Mouse (Mus musculus) c-Kit-positive CD71-positive TER-119-negative erythroid progenitor cells, embryonic 14.5 days (primary cell): ENCODE data around the gene Oser1.
"Not testable (repeated sequence)": the region's sequence is repeated elsewhere in the genome, so short reads cannot be mapped to it uniquely, and the experiment has no call there.

Experiments used
- DNase-seq: peaks from one replicate; pipeline ENCODE4 v3.0.0-alpha.2; 2013; ENCODE audit warnings: low read depth

Gene Oser1

DNA sequence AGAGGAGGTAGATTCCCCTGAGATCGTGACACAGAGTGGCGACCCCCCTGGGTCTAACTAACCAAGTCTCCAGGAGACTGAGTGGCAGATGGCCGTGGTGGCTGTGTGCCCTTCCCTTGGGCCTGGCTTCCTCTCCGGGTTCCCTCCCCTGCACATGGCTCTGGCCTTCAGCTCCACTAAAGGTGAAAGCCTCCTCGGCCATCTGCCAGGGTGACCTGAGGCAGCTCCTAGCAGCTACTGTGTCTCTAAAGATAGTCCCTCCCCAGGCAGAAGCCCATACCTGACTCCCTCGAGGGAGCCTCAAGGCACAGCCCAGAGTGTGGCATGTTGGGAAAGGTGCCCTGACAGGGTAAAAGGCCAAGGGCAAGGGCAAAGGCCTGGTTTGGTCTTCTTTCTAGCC lies 19.0 kb upstream of the Oser1 start:
- no peak for DNase-seq

DNA sequence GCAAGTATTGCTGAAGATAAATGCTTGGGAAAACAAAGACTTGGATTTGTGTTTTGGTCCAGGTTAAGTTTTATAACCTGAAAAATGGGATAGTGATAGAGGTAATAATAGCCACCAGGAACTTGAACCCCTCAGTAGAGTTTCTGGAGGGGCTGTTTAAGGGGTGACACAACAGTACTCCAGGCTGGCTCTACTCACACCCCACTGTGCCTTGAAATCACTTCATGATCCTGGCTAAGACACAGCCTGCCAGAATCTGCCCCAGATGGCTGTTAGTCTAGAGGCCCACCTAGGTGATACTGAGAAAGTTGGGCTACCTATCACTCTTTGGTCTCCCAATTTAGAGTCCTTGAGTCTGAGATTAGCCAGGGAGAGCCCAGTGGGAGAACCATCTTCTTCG lies 15.0 kb upstream of the Oser1 start:
- no peak for DNase-seq

DNA sequence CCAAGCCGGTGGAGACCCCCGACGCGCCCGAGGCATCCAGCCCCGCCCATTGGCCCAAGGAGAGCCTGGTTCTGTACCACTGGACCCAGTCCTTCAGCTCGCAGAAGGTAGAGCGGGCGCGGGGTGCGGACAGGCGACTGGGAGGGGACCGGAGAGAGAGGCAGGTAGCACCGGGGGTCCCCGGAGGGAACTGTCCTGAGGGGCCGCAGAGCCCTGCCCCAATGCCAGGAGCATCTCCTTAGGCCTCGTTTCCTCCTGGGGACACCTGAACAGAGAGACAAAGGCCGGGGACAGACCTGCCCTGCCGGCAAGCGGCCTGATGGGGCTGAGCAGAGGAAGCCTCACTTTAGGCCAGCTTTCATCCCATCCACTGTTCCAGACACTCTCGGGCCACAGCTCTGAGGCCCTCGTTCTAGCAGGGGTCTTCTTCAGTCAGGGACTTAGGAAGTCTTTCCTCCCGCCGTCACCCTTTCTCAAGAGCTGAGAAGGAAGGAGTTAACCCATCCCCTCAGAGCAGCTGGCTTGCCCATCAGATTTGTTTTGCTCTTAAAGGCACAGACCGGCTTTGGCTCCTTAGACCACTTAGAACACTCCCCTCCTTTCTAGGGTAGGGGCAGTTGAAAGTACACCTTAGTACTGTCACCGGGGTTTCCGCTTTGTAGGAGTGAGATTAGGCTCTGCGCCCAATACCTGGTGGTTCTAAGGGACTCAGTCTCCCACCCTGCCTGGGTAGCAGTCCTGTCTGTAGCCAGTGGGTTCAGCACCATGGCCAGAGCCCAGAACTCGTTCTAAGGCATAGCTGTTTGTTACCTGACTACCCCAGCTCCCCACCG lies 14.3 kb upstream of the Oser1 start:
- DNase-seq, result no peak

DNA sequence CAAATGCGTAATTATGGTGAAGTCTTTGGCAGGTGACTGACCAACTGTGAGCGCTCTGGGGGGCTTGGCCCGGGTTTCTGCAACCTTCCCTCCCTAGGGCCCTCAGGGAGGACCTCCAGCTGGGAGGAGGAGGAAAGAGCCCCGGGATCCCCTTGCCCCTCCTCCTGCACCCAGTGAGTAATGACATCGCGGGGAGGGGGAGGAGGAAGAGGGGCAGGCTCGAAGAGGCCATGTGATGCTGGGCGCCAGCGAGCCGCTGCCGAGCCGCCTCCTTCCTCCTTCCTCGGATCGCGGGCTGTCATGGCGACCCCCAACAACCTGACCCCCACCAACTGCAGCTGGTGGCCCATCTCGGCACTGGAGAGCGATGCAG lies 13.7 kb upstream of the Oser1 start, which contains the start of gene Gdap1l1:
Gene Gdap1l1 (plus strand): TSS at position 231 of the 373 bp plus-strand sequence.
- DNase-seq, result no peak

DNA sequence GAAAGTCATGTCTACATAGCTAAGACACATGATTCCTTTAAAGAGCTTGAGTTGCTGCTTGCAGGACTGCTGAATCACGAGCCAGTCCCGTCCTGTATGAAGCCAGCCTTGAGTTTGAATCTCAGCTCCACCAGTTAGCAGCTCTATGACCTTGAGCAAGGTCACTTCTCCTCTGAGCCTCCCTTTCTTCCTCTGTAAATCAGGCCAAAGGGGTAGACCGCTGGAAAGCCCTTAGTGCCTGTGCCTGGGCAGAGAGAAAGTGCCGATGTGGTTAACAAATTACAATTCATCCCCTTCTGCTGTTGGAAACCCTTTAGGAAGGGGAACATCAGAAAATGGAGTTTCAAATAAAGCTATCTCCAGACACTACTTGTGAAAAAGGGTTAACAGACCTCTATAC lies 13.3 kb upstream of the Oser1 start:
- DNase-seq, result no peak

- DNase-seq, result no peak
These were observed 9.5 kb upstream of the Oser1 start for GRCm38 (mm10) chr2:163433971-163434370.

DNA sequence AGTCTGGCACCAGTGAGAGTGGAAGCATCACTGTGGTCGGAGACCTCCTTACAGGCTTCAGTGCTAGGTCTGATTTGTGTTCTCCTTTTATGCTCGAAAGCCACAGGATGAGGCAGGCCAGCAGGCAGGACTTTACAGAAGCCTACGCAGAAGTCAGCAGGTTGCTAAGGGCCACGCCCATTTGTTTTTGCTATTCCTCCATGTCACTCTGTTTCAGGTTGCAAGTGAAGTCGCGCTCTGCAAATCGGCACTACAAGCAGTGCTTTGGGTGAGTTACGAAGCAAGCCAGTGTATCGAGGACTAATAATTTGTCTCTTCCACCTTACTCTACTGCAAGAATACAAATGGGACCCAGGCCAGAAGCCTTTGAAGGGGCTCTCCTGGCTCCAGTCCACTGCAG lies 6.8 kb upstream of the Oser1 start:
- DNase-seq, result no peak

- DNase-seq, result no peak
These were observed 4.0 kb upstream of the Oser1 start for GRCm38 (mm10) chr2:163428346-163429011.

GRCm38 (mm10) chr2:163422895-163423660 lies 1.4 kb downstream of the Oser1 start:
- no peak for DNase-seq

DNA sequence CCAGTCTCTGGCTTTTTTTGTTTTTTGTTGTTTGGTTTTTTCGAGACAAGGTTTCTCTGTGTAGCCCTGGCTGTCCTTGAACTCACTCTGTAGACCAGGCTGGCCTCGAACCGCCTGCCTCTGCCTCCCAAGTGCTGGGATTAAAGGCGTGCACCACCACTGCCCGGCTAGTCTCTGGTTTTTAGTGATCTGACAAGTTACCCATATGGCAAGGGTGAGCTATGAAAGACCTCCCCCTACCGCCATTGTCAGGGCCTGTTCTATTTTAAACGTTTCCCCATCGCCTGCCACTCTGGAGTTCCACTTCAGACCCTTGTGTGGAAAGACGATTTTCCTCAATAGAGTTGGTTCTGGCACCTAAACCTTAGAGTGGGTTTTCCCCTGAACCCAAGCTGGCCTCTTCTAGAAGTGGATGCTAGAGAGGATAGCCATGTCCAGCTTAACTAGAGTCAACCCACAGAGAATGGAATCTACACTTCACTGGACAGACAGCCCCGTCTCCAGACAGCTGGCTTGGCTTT lies 4.1 kb downstream of the Oser1 start:
- DNase-seq, result peak; percentile 9

DNA sequence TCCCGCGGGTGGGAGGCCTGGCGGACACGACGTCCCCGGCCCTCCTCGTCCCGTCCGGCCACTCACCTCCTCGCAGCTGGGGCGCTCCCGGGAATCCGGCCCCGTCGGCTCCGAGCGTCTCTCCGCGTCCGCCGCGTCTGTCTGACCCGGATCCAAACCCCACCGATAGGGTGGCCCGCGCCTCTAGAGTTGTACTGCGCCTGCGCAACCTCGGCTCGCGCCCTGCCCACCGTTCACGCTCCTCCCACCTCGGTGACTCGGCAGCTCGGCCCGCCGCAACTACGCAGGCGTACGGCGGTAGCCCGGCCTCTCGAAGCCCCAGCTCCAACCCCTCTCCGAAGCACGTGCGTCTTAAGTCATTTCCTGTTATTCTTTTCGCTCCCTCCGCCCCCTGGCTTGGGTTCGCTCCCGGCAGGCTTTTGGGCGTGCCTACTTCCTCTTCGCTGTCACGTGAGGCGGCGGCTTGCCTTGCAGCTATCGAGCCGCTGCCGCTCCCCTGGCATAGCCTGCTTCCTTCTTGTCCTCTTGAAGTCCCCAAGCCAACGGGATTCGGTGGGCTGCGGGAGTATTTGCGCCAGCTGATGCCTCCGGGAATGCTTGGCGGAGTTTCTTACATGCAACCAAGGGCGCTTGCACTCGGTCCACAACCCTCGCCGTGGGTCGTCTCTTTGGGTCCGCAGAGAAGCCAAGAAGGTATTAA lies 5.0 kb downstream of the Oser1 start:
- DNase-seq, result peak; percentile 98

DNA sequence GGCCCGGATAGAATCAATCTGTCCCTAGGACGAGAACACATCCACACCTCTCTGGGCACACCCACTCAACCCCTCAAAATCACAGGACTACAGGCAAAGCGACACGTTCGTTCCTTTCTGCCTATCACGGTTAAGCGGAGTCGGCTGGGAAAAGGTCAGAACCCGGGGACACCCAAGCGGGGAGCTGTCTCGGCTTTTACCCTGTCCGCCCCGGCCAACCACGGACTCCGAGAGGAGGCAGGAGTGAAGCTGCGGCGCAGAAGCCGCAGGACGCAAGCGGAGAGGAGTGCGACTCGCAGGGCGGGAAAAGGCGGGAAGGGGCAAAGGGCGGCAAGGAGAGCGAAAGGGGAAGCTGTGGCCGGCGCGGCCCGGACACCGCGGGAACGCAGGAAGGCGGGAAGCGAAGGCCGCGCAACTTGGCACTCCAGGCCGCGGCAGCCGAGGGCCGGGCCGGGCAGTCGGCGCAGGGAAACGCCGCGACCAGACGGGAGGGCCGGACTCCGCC lies 5.6 kb downstream of the Oser1 start:
- peak; percentile 23 for DNase-seq

DNA sequence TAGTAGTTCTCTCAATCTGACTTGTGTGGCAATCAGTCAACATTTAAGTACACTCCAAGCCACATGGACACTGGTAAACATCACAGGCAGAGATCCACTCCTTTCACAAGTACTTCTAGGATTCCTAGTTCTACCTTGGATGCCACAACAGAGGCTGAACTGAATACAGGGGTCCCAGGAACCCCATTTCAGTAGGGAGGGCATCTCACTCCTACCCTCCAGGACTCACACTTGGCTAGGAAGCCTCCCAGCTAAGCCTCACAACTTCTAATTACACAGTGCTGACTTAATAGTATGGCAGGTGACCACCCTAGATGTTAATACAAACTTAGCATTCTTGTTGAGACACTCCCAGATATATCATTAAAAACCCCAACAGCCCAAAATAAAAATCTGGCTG lies 6.7 kb downstream of the Oser1 start:
- no peak for DNase-seq

- no peak for DNase-seq
These were observed 7.5 kb downstream of the Oser1 start for GRCm38 (mm10) chr2:163417026-163417425.

DNA sequence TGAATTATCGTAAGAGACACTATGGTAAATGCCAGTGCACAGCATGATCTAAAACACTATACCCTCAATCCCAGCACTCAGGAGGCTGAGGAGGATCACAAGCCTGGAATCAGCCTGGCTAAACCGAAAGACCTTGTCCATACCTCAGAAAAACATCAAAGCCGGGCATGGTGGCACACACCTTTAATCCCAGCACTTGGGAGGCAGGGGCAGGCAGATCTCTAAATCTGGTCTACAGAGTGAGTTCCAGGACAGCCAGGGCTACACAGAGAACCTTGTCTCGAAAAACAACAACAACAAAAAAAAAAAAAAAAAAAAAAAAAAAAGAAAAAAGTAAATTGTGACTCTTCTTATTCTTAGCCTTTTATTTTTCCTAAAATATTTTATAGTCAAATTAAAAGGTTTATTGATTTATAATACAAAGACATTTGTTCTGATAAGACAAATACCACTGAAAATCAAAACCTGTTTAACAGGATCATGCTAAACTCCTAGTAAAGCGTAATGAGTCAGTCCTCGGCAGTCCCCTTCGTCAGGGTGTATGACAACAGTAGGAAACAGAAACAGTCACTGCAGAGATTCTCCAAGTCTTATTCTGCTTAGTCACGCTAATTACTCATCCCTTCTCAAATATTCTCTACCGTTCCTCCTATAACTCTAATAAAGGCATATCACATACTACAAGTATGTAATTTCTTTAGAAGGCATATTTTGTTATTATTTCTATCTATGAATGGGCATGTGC lies 11.5 kb downstream of the Oser1 start:
- no peak for DNase-seq

GRCm38 (mm10) chr2:163412419-163412818 lies 12.1 kb downstream of the Oser1 start:
- DNase-seq, result no peak

- DNase-seq, result no peak
These were observed 12.7 kb downstream of the Oser1 start for GRCm38 (mm10) chr2:163411840-163412239.

- not testable (repeated sequence) for DNase-seq
These were observed 13.2 kb downstream of the Oser1 start for GRCm38 (mm10) chr2:163411344-163411743.

- DNase-seq, result no peak
These were observed 14.3 kb downstream of the Oser1 start for GRCm38 (mm10) chr2:163410211-163410610.

DNA sequence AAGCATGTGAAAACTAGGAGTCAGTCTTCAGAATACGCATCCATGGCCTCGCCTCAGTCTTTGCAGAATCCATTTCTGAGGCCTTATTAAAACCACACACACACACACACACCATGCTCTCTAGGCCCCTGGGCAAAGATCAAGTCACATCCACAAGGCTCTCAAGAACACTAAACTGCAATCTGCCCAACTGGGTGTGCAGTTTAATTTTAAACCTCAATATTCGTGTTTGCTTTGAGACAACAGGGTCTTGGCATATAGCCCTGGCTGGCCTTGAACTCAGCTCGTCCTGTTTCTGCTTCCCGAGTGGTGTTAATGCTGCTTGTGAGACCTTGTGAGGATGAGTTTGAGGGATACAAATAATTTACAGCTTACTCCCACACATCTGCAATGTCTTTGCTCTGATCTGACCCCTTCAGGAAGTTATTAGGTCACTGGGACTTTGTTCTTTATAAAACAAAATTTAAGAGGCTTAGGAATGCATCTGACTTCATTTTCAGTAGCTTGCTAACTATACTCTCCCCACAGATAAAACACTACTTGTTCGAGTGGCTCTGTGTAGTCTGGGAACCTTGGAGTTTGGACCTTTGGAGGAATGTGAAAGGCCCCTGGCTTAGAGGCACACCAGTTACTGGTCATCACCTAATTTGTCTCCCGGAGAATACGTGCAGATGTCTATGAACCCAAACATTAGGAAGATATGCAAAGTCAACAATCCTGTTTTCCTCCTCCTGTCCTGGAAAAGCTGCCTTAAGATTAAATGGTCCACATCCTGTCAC lies 20.3 kb downstream of the Oser1 start:
- no peak for DNase-seq
